Mouse (Mus musculus): Measurements from ENCODE around the gene Gstm4. TPM values are rescaled to one million over a fixed set of nuclear protein-coding genes. Genes with fewer than 3 reads are reported as not detected.

The Gstm4 gene
- 10 to 100 TPM; 11.3 to 13.5 TPM for total RNA-seq (2021)
- long read RNA-seq, experiment 1, transcript Gstm4-201 (8 exons, 1,707 nt) = major isoform, 9 of 25 reads
- long read RNA-seq, experiment 1, partial matches to known transcripts = 1 of 25 reads
- long read RNA-seq, experiment 1, other reads (novel, unspliced or antisense) = 15 of 25 reads
- long read RNA-seq, experiment 2, transcript Gstm4-201 (8 exons, 1,707 nt) = major isoform, 14 of 34 reads
- long read RNA-seq, experiment 2, partial matches to known transcripts = 3 of 34 reads
- long read RNA-seq, experiment 2, other reads (novel, unspliced or antisense) = 17 of 34 reads

GRCm38 (mm10) chr3:108044394-108045140 is at the start of gene Gstm4:
Gene Gstm4 (minus strand): TSS chr3:108044894.
- intact Hi-C loops (cut with DNase I) = no loop called here
- peak; percentile 78 to 84 for DNase-seq

GRCm38 (mm10) chr3:108094146-108094545 is 49.5 kb upstream of the Gstm4 start:
- no peak for DNase-seq
- intact Hi-C loops (cut with DNase I) = no loop called here

- intact Hi-C loops (cut with DNase I) = no loop called here
- DNase-seq = no peak
Measured at GRCm38 (mm10) chr3:108093306-108093705, 48.6 kb upstream of the Gstm4 start.

GRCm38 (mm10) chr3:108092536-108093115 is 47.9 kb upstream of the Gstm4 start, which contains the start of gene Gnat2:
Gene Gnat2 (plus strand): TSS chr3:108092789.
- intact Hi-C loops (cut with DNase I) = no loop called here
- no peak for DNase-seq

- DNase-seq = no peak
- intact Hi-C loops (cut with DNase I) = no loop called here
Measured at GRCm38 (mm10) chr3:108092030-108092429, 47.3 kb upstream of the Gstm4 start.

- intact Hi-C loops (cut with DNase I) = no loop called here
- no peak for DNase-seq
Measured at GRCm38 (mm10) chr3:108090561-108090960, 45.9 kb upstream of the Gstm4 start.

- no peak for DNase-seq
- intact Hi-C loops (cut with DNase I) = no loop called here
Measured at GRCm38 (mm10) chr3:108089916-108090315, 45.2 kb upstream of the Gstm4 start.

- intact Hi-C loops (cut with DNase I) = no loop called here
- no peak for DNase-seq
Measured at GRCm38 (mm10) chr3:108088842-108089380, 44.2 kb upstream of the Gstm4 start.

GRCm38 (mm10) chr3:108087329-108087728 is 42.6 kb upstream of the Gstm4 start:
- intact Hi-C loops (cut with DNase I) = no loop called here
- no peak for DNase-seq

- peak; percentile 78 to 84 for DNase-seq
- intact Hi-C loops (cut with DNase I) = no loop called here
Measured at GRCm38 (mm10) chr3:108086470-108086979, 41.8 kb upstream of the Gstm4 start, which contains the start of gene Ampd2. Gene Ampd2 (minus strand): TSS chr3:108086651.

- intact Hi-C loops (cut with DNase I) = no loop called here
- peak; percentile 80 to 83 for DNase-seq
Measured at GRCm38 (mm10) chr3:108085721-108086469, 41.2 kb upstream of the Gstm4 start.

- peak; percentile 89 to 94 for DNase-seq
- intact Hi-C loops (cut with DNase I) = no loop called here
Measured at GRCm38 (mm10) chr3:108085281-108085720, 40.6 kb upstream of the Gstm4 start.

GRCm38 (mm10) chr3:108084767-108085270 is 40.1 kb upstream of the Gstm4 start:
- intact Hi-C loops (cut with DNase I) = no loop called here
- DNase-seq = no peak

GRCm38 (mm10) chr3:108083904-108084407 is 39.3 kb upstream of the Gstm4 start:
- peak in 1 of 2 experiments; percentile 16 for DNase-seq
- intact Hi-C loops (cut with DNase I) = no loop called here

GRCm38 (mm10) chr3:108083161-108083560 is 38.5 kb upstream of the Gstm4 start:
- intact Hi-C loops (cut with DNase I) = no loop called here
- DNase-seq = no peak

GRCm38 (mm10) chr3:108082251-108082875 is 37.7 kb upstream of the Gstm4 start:
- DNase-seq = no peak
- intact Hi-C loops (cut with DNase I) = no loop called here

- DNase-seq = no peak
- intact Hi-C loops (cut with DNase I) = no loop called here
Measured at GRCm38 (mm10) chr3:108081681-108082080, 37.0 kb upstream of the Gstm4 start.

GRCm38 (mm10) chr3:108076836-108077235 is 32.1 kb upstream of the Gstm4 start:
- intact Hi-C loops (cut with DNase I) = no loop called here
- DNase-seq = no peak

GRCm38 (mm10) chr3:108072983-108073569 is 28.4 kb upstream of the Gstm4 start:
- intact Hi-C loops (cut with DNase I) = loop anchor here (1.0 kb wide), 1 partner anchor 77 kb away; no protein-coding TSS in a partner anchor
- no peak for DNase-seq
